Mouse (Mus musculus) megakaryocyte progenitor cell, adult 5-6 weeks (primary cell): Measurements from ENCODE around the gene Gbgt1. TPM values are rescaled to one million over a fixed set of nuclear protein-coding genes. Genes with fewer than 3 reads are reported as not detected.

ENCODE experiments used
- ATAC-seq: replicated peaks from 2 replicates; pipeline ENCODE4 v1.8.0; 2016; ENCODE audit warnings: mild to moderate bottlenecking, moderate TSS enrichment, inconsistent platforms; ENCODE audit not compliant: poor library complexity
- total RNA-seq, 2 experiments: library from RNA; stranded (forward) in 1 of 2; stranded (reverse) in 1 of 2; fragments of 157-497, 149-512 nt in 1 of 2; fragments of 200-1000 nt in 1 of 2; gene quantifications; 2 replicates each; pipeline versions ENCODE4 v1.2.3 to v1.2.4; 2015 to 2017

Gene Gbgt1
- total RNA-seq, 2 experiments from 2014 or later: not detected

DNA sequence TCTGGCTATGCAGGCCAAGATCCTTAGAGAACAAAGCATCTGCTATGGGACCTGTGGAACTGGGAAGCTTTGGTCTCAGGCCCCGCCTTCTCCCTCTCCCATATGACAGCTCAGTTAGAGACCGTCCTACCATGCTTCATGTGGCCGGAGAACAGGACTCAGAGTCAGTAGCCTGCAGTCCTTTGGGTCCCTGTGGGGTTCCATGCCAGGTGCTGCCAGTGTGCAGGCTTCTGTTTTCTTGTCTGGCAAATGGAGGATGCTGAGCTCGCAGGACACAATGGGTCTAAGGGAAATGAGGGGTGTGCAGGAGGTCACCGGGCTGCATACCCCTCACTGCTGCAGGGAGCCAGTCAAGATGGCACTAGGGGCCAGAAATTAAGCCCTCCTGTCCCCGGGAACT is 49.9 kb downstream of the Gbgt1 start:
- ATAC-seq: no peak

DNA sequence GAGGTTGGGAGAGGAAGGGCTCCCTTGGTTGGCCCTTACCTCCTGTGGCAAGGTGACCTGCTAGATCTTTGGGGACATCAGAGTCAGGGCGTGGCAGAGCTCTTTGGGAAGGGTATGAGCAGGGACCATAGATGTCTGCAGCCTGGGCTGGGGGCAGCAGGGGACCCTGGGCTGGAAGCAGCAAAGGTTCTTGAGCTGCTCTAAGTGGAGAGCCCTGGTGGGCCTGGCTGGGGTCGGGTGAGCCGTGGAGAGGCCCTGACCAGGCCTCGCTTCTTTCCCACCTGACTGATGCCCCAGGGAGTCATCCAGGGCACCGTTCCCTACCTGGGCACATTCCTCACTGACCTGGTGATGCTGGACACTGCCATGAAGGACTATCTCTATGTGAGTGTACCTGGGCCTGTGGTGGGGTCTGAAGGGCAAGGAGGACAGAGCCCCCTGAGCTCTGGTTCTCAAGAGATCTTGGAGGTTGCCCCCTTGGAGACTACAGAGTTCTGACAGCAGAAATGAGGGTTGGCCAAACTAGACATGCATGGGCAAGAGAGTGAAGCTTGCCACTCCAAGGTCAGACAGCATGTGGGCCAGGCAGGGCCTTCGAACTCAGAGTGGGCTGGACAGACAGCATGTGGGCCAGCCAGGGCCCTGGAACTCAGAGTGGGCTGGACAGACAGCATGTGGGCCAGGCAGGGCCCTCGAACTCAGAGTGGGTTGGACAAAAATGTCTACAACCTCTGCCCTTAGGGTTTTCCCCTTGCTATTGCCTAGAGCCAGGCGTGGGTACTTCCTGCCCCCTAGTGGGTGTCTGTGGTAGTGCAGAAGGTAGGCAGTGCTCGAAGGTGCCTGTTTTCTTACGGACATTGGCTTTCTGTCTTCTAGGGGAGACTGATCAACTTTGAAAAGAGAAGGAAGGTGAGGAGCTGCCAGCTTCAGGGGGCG is 50.8 kb downstream of the Gbgt1 start:
- ATAC-seq: peak; percentile 92

DNA sequence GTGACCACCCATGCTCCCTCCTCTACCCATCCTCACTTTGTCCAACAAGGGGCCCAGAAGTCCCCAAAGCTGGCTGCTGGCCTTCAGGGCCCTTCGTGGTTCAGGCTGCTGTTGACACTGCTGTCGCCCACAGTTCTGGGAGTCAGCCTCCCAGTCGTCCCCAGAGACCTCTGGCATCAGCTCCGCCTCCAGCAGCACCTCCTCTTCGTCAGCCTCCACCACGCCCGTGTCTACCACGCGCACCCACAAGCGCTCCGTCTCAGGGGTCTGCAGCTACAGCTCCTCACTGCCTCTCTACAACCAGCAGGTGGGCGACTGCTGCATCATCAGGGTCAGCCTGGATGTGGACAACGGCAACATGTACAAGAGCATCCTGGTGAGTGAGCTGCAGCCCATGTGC is 52.5 kb downstream of the Gbgt1 start:
- ATAC-seq: no peak

DNA sequence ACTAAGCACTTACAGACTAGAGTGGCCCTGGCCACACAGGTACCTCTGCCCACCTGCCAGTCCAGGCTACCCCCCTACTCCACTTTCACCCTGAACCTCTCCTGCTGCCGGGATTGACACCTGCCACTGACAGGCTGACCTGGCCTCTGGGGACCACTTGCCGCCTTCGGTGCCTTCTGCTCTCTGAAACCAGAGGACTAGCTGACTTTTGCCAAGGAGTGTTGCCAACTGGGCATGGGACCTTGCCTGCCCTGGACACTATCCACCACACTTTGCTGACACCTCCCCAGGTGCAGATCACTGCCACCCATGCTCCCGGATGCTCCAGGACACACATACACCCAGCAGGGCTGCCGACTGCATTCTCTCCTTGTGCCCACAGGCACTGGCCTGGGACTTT is 55.6 kb downstream of the Gbgt1 start:
- ATAC-seq: no peak

Other genes with a start within 250 kb of the Gbgt1 start
- 1.9 and 2.2 TPM in 2 replicates for gene Ppp1r26, start 50.1 kb upstream of the Gbgt1 start, total RNA-seq (2015)
- gene Ppp1r26, start 50.1 kb upstream of the Gbgt1 start, total RNA-seq (2017): 1.1 and 1.6 TPM in 2 replicates
- not detected in 2 replicates for gene 1700007K13Rik, start 30.6 kb upstream of the Gbgt1 start, total RNA-seq (2015)
- not detected in 2 replicates for gene 1700007K13Rik, start 30.6 kb upstream of the Gbgt1 start, total RNA-seq (2017)
- 64.8 and 71.0 TPM in 2 replicates for gene Mrps2, start 28.8 kb upstream of the Gbgt1 start, total RNA-seq (2015)
- gene Mrps2, start 28.8 kb upstream of the Gbgt1 start, total RNA-seq (2017): 31.2 and 32.5 TPM in 2 replicates
- not detected in 2 replicates for gene Gm10134, start 9.2 kb downstream of the Gbgt1 start, total RNA-seq (2015)
- not detected in 2 replicates for gene Gm10134, start 9.2 kb downstream of the Gbgt1 start, total RNA-seq (2017)
- gene Ralgds, start 16.2 kb downstream of the Gbgt1 start, total RNA-seq (2015): 3.4 and 7.4 TPM in 2 replicates
- gene Ralgds, start 16.2 kb downstream of the Gbgt1 start, total RNA-seq (2017): 3.2 and 3.3 TPM in 2 replicates
- gene Cel, start 66.5 kb downstream of the Gbgt1 start, total RNA-seq (2015): not detected in 2 replicates
- gene Cel, start 66.5 kb downstream of the Gbgt1 start, total RNA-seq (2017): not detected in 2 replicates
- gene Gtf3c5, start 86.9 kb downstream of the Gbgt1 start, total RNA-seq (2015): 16.2 and 19.1 TPM in 2 replicates
- gene Gtf3c5, start 86.9 kb downstream of the Gbgt1 start, total RNA-seq (2017): 11.0 and 13.0 TPM in 2 replicates
- gene Gfi1b, start 125.1 kb downstream of the Gbgt1 start, total RNA-seq (2015): 15.6 and 28.3 TPM in 2 replicates
- 10.3 and 13.1 TPM in 2 replicates for gene Gfi1b, start 125.1 kb downstream of the Gbgt1 start, total RNA-seq (2017)
- 9.4 and 10.3 TPM in 2 replicates for gene Tsc1, start 144.3 kb downstream of the Gbgt1 start, total RNA-seq (2015)
- 7.1 and 12.1 TPM in 2 replicates for gene Tsc1, start 144.3 kb downstream of the Gbgt1 start, total RNA-seq (2017)
- gene Spaca9, start 202.8 kb downstream of the Gbgt1 start, total RNA-seq (2015): 0.66 and 5.7 TPM in 2 replicates
- gene Spaca9, start 202.8 kb downstream of the Gbgt1 start, total RNA-seq (2017): 2.4 and 8.4 TPM in 2 replicates
- gene Ak8, start 203.3 kb downstream of the Gbgt1 start, total RNA-seq (2015): 0.30 and 0.93 TPM in 2 replicates
- 0.24 and 0.33 TPM in 2 replicates for gene Ak8, start 203.3 kb downstream of the Gbgt1 start, total RNA-seq (2017)